Mouse (Mus musculus): ENCODE measurements around the gene Epb41l3.

Epb41l3 gene

DNA sequence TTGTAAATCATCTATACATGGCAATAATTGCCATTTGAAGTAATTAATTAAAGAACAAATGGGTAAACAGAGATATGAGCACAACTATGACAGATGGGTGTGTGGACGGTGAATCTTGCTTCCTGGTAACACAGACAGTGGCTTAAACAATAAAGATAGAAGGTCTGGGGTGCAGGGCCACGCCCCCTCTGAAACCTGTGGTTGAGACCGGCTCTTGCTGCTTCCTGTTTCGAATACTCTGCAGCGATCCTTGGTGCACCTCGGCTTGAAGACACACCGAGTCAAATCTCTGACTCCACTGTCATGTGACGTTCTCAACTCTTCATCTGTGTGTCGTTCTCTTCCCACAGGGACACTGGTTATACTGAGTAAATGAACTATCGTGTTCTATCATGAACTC, 245.0 kb downstream of the Epb41l3 start:
- DNase-seq (ENCODE audit: extremely low read depth, insufficient read length, low spot score): no peak

GRCm38 (mm10) chr17:69322721-69323120, 247.2 kb downstream of the Epb41l3 start:
- DNase-seq (ENCODE audit: extremely low read depth, insufficient read length, low spot score): no peak
